Mouse (Mus musculus) hindbrain, embryonic 10.5 days (tissue): ENCODE measurements around the gene Fktn. TPM values are rescaled to one million over a fixed set of nuclear protein-coding genes. Genes with fewer than 3 reads are reported as not detected.

Experiments used
- DNase-seq: peaks from one replicate; pipeline ENCODE4 v3.0.0-alpha.2; 2017; ENCODE audit warnings: low spot score
- H3K27ac ChIP-seq: fragments of 300-500 bp; sonication (generic); 2 replicates; pipeline ENCODE4 v1.5.1; 2016; ENCODE audit warnings: mild to moderate bottlenecking, moderate library complexity
- H3K27me3 ChIP-seq: fragments of 300-500 bp; sonication (generic); 2 replicates; pipeline ENCODE4 v1.6.1; 2016; ENCODE audit warnings: mild to moderate bottlenecking; ENCODE audit not compliant: poor library complexity, insufficient read depth, severe bottlenecking
- H3K36me3 ChIP-seq: fragments of 300-500 bp; sonication (generic); 2 replicates; pipeline ENCODE4 v1.6.1; 2016; ENCODE audit warnings: mild to moderate bottlenecking, moderate library complexity
- H3K4me1 ChIP-seq: fragments of 300-500 bp; sonication (generic); replicated peaks from 2 replicates; pipeline ENCODE4 v1.6.1; 2016; ENCODE audit warnings: mild to moderate bottlenecking
- H3K4me3 ChIP-seq: fragments of 300-500 bp; sonication (generic); 2 replicates; pipeline ENCODE4 v1.5.1; 2016; ENCODE audit warnings: mild to moderate bottlenecking, moderate library complexity
- H3K9me3 ChIP-seq: fragments of 300-500 bp; sonication (generic); 2 replicates; pipeline ENCODE4 v1.6.1; 2016; ENCODE audit warnings: mild to moderate bottlenecking, moderate library complexity
- WGBS: fragments of 180-500 bp; shearing (Covaris S2); methylation state at CpG from one replicate; pipeline ENCODE4 v1.1.7; 2016; 5-methylcytosine and 5-hydroxymethylcytosine counted together
- polyA plus RNA-seq: library from polyadenylated mRNA; unstranded; fragments of >200 nt; fragmentation: Nextera tagmentation; extraction: Ambion mirVana; gene quantifications from 2 replicates; pipeline ENCODE4 v1.2.1, GENCODE M21; 2016

Fktn gene
- polyA plus RNA-seq, 1 experiment from 2014 or later = 17.8 TPM

GRCm38 (mm10) chr4:53728121-53728520 lies 14.3 kb downstream of the Fktn start:
- no peak overlapping the region for H3K27ac ChIP-seq
- no peak for DNase-seq
- 98% methylated on average over 1 of the region's 1 CpGs for WGBS
- H3K36me3 ChIP-seq = peaks cover 83% of the 10 kb centered on the region
- H3K4me1 ChIP-seq = no peaks in the 10 kb centered on the region
- no peak overlapping the region for H3K4me3 ChIP-seq
- H3K9me3 ChIP-seq = no peaks in the 10 kb centered on the region
- no peaks in the 10 kb centered on the region for H3K27me3 ChIP-seq

- H3K9me3 ChIP-seq = no peaks in the 10 kb centered on the region
- no peaks in the 10 kb centered on the region for H3K4me1 ChIP-seq
- H3K27me3 ChIP-seq = no peaks in the 10 kb centered on the region
- DNase-seq = no peak
- H3K27ac ChIP-seq = no peak overlapping the region
- WGBS = 50% methylated on average over 6 of the region's 6 CpGs
- H3K36me3 ChIP-seq = peaks cover 70% of the 10 kb centered on the region
- H3K4me3 ChIP-seq = no peak overlapping the region
Observed at GRCm38 (mm10) chr4:53738956-53739616, 25.3 kb downstream of the Fktn start.

DNA sequence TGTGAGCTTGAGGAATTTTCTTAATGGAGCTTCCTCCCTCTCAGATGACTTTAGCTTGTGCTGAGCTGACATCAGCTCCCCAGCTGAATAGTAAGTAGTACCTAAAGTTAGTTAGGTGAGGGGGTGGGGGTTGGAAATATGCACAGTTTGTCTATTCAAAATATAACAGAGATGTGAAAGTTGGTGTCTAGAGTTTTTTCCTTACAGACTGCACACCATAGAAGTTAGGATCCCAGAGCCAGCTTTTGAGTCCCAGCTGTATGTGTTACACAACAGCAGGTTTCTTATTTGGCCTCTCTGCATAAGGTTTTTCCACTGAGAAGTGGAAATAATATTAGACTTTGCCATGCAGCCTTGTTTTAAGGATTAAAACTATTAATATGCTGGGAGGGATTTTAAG lies 36.0 kb downstream of the Fktn start:
- Histone ChIP-seq H3K36me3 (peaks cover 51% of the 10 kb centered on the region), H3K4me3 (no peak overlapping the region), H3K27me3 (no peaks in the 10 kb centered on the region), H3K27ac (no peak overlapping the region), H3K9me3 (no peaks in the 10 kb centered on the region), H3K4me1 (no peaks in the 10 kb centered on the region)
- DNase-seq = no peak

- 83% methylated on average over 16 of the region's 16 CpGs for WGBS
Observed at GRCm38 (mm10) chr4:53750391-53751120, 36.8 kb downstream of the Fktn start.

DNA sequence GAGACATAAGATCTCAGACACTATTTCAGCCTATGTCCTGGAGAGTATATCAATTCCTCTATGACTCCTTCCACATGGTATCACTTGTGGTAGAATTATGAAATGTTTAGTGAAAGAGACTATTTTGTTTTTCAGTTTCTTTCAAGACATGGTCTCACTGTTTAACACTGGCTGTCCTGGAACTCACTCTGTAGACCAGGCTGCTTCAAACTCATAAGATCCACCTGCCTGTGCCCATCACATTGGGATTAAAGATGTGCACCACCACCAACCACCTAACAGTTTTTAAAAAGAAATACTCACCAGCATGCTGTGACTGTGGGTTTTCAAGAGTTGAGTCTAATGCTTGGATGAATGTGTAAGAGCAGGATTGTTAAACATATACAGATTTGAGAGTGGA lies 43.2 kb downstream of the Fktn start:
- Histone ChIP-seq H3K4me3 (no peak overlapping the region), H3K27ac (no peak overlapping the region), H3K27me3 (no peaks in the 10 kb centered on the region), H3K9me3 (no peaks in the 10 kb centered on the region), H3K4me1 (no peaks in the 10 kb centered on the region), H3K36me3 (peaks cover 41% of the 10 kb centered on the region)
- no peak for DNase-seq

More at GRCm38 (mm10) chr4:53750391-53751120, 36.8 kb downstream of the Fktn start:
- Histone ChIP-seq H3K27me3 (no peaks in the 10 kb centered on the region), H3K4me1 (no peaks in the 10 kb centered on the region), H3K9me3 (no peaks in the 10 kb centered on the region), H3K4me3 (no peak overlapping the region), H3K36me3 (peaks cover 51% of the 10 kb centered on the region), H3K27ac (no peak overlapping the region)
- DNase-seq = no peak

DNA sequence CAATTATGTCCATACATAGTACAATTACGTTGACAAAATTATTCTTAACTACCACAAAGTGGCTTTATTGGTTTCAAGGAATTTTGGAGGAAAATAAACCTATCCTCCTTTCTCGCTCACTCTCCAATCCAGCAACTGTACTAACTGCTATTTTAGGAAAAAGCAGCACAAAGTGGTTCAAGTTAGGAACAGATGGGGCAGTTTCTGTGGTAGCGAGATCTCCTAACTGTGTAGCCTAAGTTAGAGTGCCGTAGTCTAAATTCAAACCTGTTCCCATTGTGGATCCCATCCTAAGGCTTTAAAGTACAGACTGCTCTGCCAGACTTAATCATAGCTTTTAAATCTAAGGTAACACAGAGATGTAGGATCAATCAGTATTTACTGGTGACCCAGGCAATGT lies 45.0 kb downstream of the Fktn start:
- WGBS = 93% methylated on average over 4 of the region's 4 CpGs
- H3K27ac ChIP-seq = no peak overlapping the region
- no peaks in the 10 kb centered on the region for H3K9me3 ChIP-seq
- DNase-seq = no peak
- H3K36me3 ChIP-seq = peaks cover 52% of the 10 kb centered on the region
- H3K4me1 ChIP-seq = no peaks in the 10 kb centered on the region
- H3K27me3 ChIP-seq = no peaks in the 10 kb centered on the region
- H3K4me3 ChIP-seq = no peak overlapping the region

DNA sequence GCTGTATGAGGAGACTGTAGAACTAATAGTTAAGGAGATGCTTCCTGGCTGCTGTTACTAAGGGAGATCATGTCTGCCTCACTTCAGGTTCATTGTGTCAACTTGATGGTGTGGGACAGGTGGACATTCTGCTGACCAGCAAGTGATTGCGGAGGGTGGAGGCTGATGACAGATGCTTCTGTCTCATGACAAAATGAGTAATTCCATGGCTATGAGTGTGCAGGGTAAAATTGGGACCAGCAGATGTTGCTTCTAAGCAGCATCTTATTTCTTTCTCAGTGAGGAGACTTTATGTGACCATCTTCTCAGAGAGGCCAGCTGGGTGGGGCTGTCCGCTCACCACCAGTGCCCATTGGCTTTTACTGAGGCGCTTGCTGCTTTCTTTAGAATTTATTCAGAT lies 45.9 kb downstream of the Fktn start:
- Histone ChIP-seq H3K4me1 (no peaks in the 10 kb centered on the region), H3K27me3 (no peaks in the 10 kb centered on the region), H3K4me3 (no peak overlapping the region), H3K9me3 (no peaks in the 10 kb centered on the region), H3K27ac (no peak overlapping the region), H3K36me3 (peaks cover 54% of the 10 kb centered on the region)
- no peak for DNase-seq
- WGBS = 97% methylated on average over 3 of the region's 3 CpGs

GRCm38 (mm10) chr4:53762501-53762900 lies 48.7 kb downstream of the Fktn start:
- Histone ChIP-seq H3K9me3 (no peaks in the 10 kb centered on the region), H3K4me1 (no peaks in the 10 kb centered on the region), H3K36me3 (peaks cover 53% of the 10 kb centered on the region), H3K27me3 (no peaks in the 10 kb centered on the region), H3K4me3 (no peak overlapping the region), H3K27ac (no peak overlapping the region)
- 49% methylated on average over 3 of the region's 3 CpGs for WGBS
- no peak for DNase-seq

DNA sequence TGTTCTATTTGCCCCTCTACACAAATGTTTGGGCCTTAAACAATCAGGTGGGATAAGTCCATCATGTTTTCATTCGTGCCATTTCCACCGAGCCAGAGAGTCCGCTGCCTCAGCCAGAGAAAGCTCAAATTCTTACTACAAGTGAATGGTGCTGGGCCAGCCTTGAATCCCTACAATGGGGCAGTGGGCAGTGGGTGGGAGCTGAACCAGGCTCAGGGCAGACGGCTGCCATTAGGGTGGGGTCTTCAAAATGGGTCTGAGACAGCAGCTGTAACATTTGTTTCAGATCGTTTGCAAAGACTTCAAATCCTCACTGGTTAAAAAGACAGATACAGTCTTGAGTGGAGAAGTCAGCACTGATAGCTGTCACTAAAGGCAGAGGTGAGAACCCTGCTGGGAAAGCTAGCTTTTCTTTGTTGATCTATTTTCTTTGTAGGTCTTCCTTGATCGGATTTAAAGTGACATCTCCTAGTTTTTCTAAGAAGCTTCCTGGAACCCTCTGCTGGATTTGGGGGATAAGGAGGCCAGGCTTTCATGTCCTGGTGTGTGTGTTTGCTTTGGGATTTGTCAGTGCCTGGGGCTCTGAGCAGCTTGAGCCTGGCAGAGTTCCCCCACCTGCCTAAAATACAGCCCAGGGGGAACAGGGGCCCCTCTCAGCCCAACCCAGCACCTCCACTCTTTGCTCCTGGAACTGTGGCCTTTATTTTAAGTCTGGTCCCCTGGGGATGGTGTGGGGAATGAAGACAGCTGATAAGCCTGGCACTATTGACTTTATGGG lies 57.3 kb downstream of the Fktn start:
- Histone ChIP-seq H3K27ac (no peak overlapping the region), H3K27me3 (peaks cover 18% of the 10 kb centered on the region), H3K4me1 (peaks cover 13% of the 10 kb centered on the region; the same call in 1 of the 2 replicates), H3K9me3 (no peaks in the 10 kb centered on the region), H3K36me3 (peaks cover 10% of the 10 kb centered on the region), H3K4me3 (no peak overlapping the region)
- WGBS = 16% methylated on average over 6 of the region's 6 CpGs
- DNase-seq = no peak

DNA sequence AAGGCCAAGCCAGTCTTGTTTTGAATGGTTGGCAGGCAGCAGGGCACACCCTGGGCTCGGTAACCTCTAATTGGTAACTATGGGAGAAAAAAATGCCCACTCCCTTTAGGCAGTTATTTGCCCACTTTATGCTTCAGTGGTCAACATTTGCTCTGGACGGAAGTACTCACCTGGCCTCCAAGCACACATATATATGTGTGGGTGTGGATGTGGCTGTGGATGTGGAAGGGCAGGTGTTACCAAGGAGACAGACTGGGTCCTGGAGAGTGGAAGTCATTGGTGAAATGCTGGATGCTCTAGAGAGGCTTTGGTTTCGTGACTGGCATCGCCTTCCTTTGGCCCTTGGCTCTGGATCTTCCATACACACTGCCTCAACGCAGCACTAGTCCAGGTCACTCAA lies 58.2 kb downstream of the Fktn start:
- Histone ChIP-seq H3K27me3 (peaks cover 26% of the 10 kb centered on the region), H3K4me3 (no peak overlapping the region), H3K4me1 (peaks cover 13% of the 10 kb centered on the region; the same call in 1 of the 2 replicates), H3K27ac (no peak overlapping the region), H3K36me3 (peaks cover 7% of the 10 kb centered on the region), H3K9me3 (no peaks in the 10 kb centered on the region)
- 74% methylated on average over 5 of the region's 5 CpGs for WGBS
- DNase-seq = no peak

- WGBS = 63% methylated on average over 6 of the region's 6 CpGs
- no peaks in the 10 kb centered on the region for H3K9me3 ChIP-seq
- peaks cover 17% of the 10 kb centered on the region; the same call in 1 of the 2 replicates for H3K4me1 ChIP-seq
- no peak for DNase-seq
- no peaks in the 10 kb centered on the region for H3K36me3 ChIP-seq
- peaks cover 45% of the 10 kb centered on the region for H3K27me3 ChIP-seq
- H3K4me3 ChIP-seq = no peak overlapping the region
- no peak overlapping the region for H3K27ac ChIP-seq
Observed at GRCm38 (mm10) chr4:53773911-53774310, 60.1 kb downstream of the Fktn start.

DNA sequence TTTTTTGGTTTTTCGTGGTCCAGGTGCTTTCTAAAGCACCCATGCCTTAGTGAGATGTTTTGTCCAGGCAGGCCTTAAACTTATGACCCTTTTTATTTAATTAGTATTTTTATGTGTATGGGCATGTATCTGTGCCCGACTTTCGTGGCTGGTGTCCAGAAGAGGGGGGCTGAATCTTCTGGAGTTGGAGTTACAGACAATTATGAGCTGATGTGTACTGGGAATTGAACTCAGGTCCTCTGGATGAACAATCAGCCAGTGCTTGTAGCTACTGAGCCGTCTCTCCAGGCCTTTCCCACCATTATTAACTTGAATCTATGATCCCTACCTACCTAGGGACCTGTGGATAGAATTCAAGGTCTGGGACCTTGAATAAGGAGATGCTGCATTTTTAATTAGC lies 67.6 kb downstream of the Fktn start:
- WGBS = 62% methylated on average over 4 of the region's 4 CpGs

More for the DNA sequence above, 67.6 kb downstream of the Fktn start:
- no peaks in the 10 kb centered on the region for H3K9me3 ChIP-seq
- no peak for DNase-seq
- H3K4me1 ChIP-seq = peaks cover 29% of the 10 kb centered on the region
- no peaks in the 10 kb centered on the region for H3K36me3 ChIP-seq
- H3K27me3 ChIP-seq = peaks cover 46% of the 10 kb centered on the region
- no peak overlapping the region for H3K4me3 ChIP-seq
- H3K27ac ChIP-seq = no peak overlapping the region
